Mouse (Mus musculus) kidney, embryonic 15.5 days (tissue): ENCODE measurements at regions not wholly inside any gene's neighbourhood (a gene's known extent, or its start where the extent isn't known, plus 50 kb on each side); places are given as distances from the start of the nearest gene placed in this dataset.

Experiments used
- ATAC-seq: fragments of 200-750 bp; cut with Nextera tagmentation; replicated peaks from 2 replicates; pipeline ENCODE4 v1.8.0; 2017; ENCODE audit warnings: moderate TSS enrichment; ENCODE audit not compliant: low FRiP score
- H3K27ac ChIP-seq: fragments of 300-500 bp; sonication (generic); 2 replicates; pipeline ENCODE4 v1.5.1; 2015; ENCODE audit warnings: mild to moderate bottlenecking, inconsistent platforms
- H3K27me3 ChIP-seq: fragments of 300-500 bp; sonication (generic); 2 replicates; pipeline ENCODE4 v1.6.1; 2015; ENCODE audit warnings: inconsistent platforms
- H3K36me3 ChIP-seq: fragments of 300-500 bp; sonication (generic); 2 replicates; pipeline ENCODE4 v1.6.1; 2015; ENCODE audit warnings: inconsistent platforms
- H3K4me1 ChIP-seq: fragments of 300-500 bp; sonication (generic); 2 replicates; pipeline ENCODE4 v1.6.1; 2015; ENCODE audit warnings: inconsistent platforms
- H3K4me2 ChIP-seq: fragments of 300-500 bp; sonication (generic); 2 replicates; pipeline ENCODE4 v1.6.1; 2015; ENCODE audit warnings: moderate library complexity, mild to moderate bottlenecking, inconsistent platforms
- H3K4me3 ChIP-seq: fragments of 300-500 bp; sonication (generic); replicated peaks from 2 replicates; pipeline ENCODE4 v1.5.1; 2015; ENCODE audit warnings: mild to moderate bottlenecking, inconsistent platforms
- H3K9ac ChIP-seq: fragments of 300-500 bp; sonication (generic); 2 replicates; pipeline ENCODE4 v1.6.1; 2015; ENCODE audit warnings: mild to moderate bottlenecking, inconsistent platforms
- H3K9me3 ChIP-seq: fragments of 300-500 bp; sonication (generic); replicated peaks from 2 replicates; pipeline ENCODE4 v1.6.1; 2016; ENCODE audit warnings: inconsistent platforms
- WGBS: fragments of 180-500 bp; shearing (Covaris S2); methylation state at CpG from one replicate; pipeline ENCODE4 v1.1.7; 2015; ENCODE audit warnings: mixed read lengths; 5-methylcytosine and 5-hydroxymethylcytosine counted together

DNA sequence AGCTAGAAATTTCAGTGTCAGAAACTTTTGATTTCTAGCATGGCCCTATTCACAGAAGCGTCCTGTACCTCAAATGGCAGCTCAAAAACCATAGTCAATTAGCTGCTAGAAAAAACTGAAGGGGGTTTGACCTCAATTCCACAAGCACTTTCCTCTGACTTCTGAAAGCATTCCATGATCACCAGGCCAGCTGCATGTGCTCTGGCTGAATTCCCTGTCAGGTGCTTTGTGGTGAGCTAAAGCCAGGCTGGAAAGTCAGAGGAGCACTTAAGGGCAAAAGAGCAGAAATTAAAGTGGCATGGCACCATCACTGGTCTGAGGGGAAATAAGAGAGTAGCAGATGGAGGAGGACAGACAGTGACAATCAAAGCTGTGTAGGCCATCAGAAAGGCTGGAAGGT is 658.3 kb upstream of the Cntn5 start:
- WGBS = 74% methylated on average over 1 of the region's 1 CpGs
- H3K4me3 ChIP-seq = no peak overlapping the region
- H3K9me3 ChIP-seq = no peaks in the 10 kb centered on the region
- no peaks in the 10 kb centered on the region for H3K36me3 ChIP-seq
- no peaks in the 10 kb centered on the region for H3K27me3 ChIP-seq
- no peak for ATAC-seq
- no peak overlapping the region for H3K4me2 ChIP-seq
- no peak overlapping the region for H3K9ac ChIP-seq
- H3K27ac ChIP-seq = no peak overlapping the region
- no peaks in the 10 kb centered on the region for H3K4me1 ChIP-seq

- no peak overlapping the region for H3K4me3 ChIP-seq
- no peaks in the 10 kb centered on the region for H3K27me3 ChIP-seq
- no peak for ATAC-seq
- 78% methylated on average over 1 of the region's 1 CpGs for WGBS
- H3K4me2 ChIP-seq = no peak overlapping the region
- no peaks in the 10 kb centered on the region for H3K9me3 ChIP-seq
- H3K9ac ChIP-seq = no peak overlapping the region
- no peaks in the 10 kb centered on the region for H3K4me1 ChIP-seq
- no peak overlapping the region for H3K27ac ChIP-seq
- H3K36me3 ChIP-seq = no peaks in the 10 kb centered on the region
Observed at GRCm38 (mm10) chr9:11559384-11559783, 654.8 kb upstream of the Cntn5 start.

- no peaks in the 10 kb centered on the region for H3K9me3 ChIP-seq
- no peaks in the 10 kb centered on the region for H3K4me1 ChIP-seq
- no peak overlapping the region for H3K27ac ChIP-seq
- whole genome bisulfite sequencing = 82% methylated on average over 11 of the region's 11 CpGs
- no peak overlapping the region for H3K4me3 ChIP-seq
- ATAC-seq = no peak
- H3K4me2 ChIP-seq = no peak overlapping the region
- no peak overlapping the region for H3K9ac ChIP-seq
- H3K27me3 ChIP-seq = no peaks in the 10 kb centered on the region
- H3K36me3 ChIP-seq = no peaks in the 10 kb centered on the region
Observed at GRCm38 (mm10) chr9:11513806-11514496, 609.4 kb upstream of the Cntn5 start.
